Mouse (Mus musculus): ENCODE results near the gene Gli1.

The Gli1 gene

DNA sequence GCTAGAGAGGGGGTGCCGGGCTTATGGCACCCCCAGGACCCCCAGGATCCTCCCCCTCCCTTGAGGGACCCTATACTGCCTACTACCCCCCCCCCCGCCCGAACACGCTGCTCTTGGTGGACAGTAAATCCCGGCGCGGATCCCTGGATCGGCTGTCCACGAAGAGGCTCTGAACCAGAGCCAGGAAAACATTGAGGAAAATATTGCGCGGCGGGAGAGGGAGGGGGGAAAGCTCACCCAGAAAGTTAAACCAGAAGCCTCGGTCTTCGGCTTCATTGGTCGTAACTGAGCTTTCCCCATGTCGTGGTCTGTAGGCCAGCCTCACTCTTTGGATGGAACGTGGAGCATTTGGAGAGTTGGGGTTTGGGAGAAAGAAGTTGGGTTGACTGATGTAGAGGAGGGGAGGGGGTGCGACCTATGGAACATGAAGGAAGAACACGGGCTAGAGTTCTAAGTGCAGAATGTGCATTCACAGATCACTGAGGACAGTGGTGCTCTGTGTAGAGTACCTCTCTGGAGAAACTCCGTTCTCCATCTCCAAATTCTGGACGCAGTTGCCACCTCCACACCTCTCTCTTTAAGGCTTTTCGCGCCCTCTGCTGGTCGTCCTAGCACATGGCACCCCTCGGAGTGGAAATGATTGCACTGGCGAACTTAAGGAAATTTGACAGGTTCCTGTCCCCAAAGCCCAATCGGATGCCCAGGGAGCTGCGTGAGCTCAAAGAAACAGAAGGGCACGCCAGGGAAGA lies at the start of gene Gli1:
Gene Gli1 (minus strand): TSS at position 84 of the 749 bp plus-strand sequence.
- DNase-seq = peak; percentile 90

DNA sequence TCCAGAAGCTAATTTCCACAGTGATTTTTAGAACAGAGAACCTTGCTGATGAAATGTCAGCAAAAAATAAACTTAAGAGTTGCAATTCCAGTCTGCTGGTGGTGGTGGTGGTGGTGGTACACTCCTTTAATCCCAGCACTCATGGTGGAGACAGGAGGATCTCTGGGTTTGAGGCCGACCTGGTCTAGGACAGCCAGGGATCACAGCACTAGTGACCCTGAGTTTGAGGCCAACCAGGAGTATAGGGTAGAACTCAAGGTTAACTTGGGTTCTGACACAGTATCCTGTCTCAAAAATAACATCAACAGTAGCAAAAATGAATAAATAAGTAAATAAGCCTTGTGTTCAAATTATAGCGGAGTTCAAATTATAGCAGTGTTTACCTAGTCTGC lies 40.0 kb upstream of the Gli1 start:
- DNase-seq = no peak

GRCm38 (mm10) chr10:127380767-127381742 lies 39.3 kb upstream of the Gli1 start:
- peak; percentile 86 for DNase-seq

GRCm38 (mm10) chr10:127380251-127380691 lies 38.5 kb upstream of the Gli1 start, which contains the start of gene R3hdm2:
Gene R3hdm2 (plus strand): TSS chr10:127380327.
- DNase-seq = peak; percentile 96

GRCm38 (mm10) chr10:127379654-127380053 lies 37.9 kb upstream of the Gli1 start:
- DNase-seq = no peak

- no peak for DNase-seq
Measured at GRCm38 (mm10) chr10:127377700-127378099, 35.9 kb upstream of the Gli1 start.

DNA sequence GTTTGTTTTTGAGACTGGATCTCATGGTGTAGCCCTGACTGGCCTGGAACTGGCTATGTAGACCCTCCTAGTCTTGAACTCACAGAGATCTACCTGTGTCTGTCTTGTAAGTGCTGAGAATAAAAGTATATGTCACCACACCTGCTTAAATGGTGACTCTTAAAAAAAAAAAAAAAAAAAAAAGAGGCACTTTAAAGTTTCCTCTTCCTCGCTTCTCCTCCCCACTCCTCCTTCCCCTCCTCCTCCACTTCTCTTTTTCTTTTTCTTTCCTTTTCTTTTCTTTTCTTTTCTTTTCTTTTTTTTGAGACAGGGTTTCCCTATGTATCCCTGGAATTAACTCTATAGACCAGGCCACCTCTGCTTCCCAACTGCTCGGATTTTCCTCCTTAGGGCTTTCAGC lies 29.2 kb upstream of the Gli1 start:
- DNase-seq = no peak

GRCm38 (mm10) chr10:127369834-127370820 lies 28.4 kb upstream of the Gli1 start, which contains the start of gene Inhbc:
Gene Inhbc (minus strand): TSS chr10:127370431.
- DNase-seq = no peak

- DNase-seq = no peak
Measured at GRCm38 (mm10) chr10:127368273-127368672, 26.5 kb upstream of the Gli1 start.

DNA sequence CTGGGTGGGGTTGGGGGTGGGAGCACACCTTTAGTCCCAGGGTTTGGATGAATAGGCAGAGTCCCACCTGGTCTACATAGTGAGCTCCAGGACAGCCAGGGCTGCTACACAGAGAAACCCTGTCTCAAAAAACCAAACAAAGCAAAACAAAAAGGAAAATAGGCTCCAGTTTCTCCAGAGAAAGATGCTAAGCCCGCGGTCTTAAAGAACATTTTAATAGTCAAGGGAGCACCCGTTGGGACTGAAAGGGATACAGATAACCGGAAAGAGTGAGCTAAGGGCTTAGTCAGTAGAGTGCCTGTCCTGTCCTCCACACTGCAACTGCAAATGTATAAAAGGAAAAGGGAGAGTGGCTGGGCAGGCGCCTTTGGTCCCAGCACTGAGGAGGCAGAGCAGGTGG lies 25.3 kb upstream of the Gli1 start:
- DNase-seq = no peak

DNA sequence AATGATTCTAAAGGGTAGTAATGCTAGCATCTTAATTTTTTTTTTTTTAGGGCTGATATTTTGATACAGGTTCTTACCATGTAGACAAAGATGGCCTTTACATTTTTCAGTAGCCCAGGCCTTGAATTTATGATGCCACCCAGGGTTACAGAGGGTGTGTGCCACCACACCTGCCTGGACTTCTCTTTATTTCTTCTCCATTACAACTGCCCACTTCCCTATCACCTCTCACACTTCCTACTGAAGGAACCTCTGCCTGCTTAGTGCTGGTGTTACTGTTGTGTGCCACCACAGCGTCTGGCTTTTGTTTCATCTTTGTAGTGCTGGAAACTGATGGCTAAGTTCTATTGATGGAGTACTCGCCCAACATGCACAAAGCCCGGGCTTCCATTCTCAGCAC lies 18.9 kb upstream of the Gli1 start:
- DNase-seq = no peak

DNA sequence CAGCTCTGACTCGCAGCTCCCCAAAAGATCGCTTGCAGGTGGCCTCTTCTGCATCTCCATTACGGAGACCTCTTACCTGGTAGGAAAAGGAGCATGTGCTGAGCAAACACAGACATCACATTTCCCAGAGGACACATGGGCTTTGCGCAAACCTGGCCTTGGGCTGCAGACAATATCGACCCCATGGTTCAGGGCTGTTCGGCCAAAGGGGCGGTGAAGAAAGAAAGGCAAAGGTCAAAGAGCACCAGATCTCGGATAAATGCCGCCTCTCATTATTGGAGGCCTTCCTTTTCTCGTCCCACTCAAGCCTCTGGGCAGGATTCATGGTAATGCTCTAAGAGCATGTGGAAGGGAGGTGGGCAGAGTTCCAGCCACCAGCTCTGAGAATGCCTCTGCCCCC lies 13.6 kb upstream of the Gli1 start:
- no peak for DNase-seq

- DNase-seq = peak; percentile 50
Measured at GRCm38 (mm10) chr10:127353909-127354895, 12.4 kb upstream of the Gli1 start, which contains the start of gene Inhbe. Gene Inhbe (minus strand): TSS chr10:127354411.

DNA sequence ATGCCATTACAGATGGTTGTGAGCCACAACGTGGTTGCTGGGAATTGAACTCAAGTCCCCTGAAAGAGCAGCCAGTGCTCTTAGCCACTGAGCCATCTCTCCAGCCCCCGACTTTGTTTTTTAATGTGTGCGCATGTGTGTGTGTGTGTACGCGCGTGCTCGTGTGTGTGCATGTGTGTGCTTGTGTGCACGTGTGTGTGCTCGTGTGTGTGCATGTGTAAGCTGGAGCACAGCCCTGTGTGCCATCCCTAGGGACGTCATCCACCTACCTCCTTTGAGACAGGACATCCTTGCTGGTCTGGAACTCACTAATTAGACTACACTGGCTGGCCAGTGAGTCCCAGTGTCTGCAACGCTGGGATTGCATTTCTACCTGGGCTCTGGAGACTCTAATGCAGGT lies 11.0 kb upstream of the Gli1 start:
- DNase-seq = no peak

DNA sequence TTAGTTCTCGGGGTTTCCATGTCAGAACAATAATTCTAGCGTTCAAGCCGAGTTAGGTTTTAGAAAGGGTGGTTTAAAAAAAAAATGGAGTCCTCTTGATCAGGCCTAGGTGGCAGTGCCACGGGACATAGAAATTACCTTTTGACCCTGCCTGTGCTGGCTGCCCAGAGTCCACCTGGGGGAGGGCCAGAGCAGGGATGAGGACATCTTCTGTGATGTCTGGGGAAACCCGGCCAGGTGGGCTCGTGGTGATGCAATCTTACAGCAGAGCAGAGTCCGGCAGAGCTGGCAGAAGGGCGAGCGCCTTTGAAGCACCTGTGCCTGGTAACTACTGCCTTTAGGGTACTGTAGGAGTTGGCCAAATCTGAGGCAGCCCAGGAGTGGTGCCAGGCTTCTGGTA lies 10.4 kb upstream of the Gli1 start:
- peak; percentile 22 for DNase-seq

DNA sequence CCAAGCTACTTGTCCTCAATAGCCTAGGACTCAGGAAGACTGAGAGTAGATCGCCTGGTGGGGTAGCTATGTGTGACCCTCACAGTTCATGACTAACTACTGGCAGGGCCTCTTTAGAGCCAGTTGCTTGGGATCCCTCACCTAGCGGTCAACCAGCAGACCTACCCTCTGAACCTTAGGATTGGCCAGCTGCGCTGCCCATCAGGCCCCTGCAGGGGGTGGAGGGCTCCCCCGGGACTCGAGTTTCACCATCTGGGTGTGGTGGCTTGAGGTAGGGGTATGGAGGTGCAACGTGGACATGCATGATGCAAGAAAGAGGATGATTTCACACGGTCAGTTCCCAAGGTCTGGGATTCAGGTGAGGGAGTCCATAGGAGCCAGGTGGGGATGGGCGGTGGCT lies 9.9 kb upstream of the Gli1 start:
- DNase-seq = peak; percentile 19

- no peak for DNase-seq
Measured at GRCm38 (mm10) chr10:127351285-127351595, 9.5 kb upstream of the Gli1 start.

DNA sequence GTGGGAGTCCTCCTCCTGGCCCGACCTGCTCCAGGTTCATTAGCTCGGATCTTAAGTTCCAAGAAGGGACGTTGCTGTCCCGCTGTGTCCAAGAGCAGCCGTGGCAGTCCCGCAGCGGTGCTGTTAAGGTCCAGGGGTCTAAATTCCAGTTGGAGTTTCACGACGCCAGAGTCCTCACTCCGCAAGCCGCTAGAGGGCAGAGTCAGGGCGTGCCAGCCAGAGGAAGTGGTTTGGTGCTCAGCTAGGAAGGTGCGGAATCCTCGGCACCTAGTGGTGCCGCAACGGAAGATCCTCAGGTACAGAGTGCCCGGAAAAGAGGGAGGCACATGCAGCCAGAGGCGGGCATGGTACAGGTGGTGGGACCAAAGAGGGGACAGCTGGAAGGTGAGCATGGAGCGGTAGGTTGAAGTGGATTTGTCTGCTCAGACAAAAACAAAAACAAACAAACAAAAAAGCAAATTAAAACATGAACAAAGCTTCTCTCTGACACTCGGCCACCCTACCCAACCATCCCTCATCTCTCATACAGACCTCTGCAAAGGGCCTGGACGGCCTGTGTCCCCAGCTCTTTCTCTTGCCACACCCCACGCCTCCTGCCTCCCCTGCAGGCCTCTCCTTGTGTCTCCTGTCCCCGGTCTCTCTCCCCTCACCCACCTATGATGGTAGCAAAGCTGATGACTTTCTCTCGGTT lies 9.0 kb upstream of the Gli1 start:
- peak; percentile 87 for DNase-seq

DNA sequence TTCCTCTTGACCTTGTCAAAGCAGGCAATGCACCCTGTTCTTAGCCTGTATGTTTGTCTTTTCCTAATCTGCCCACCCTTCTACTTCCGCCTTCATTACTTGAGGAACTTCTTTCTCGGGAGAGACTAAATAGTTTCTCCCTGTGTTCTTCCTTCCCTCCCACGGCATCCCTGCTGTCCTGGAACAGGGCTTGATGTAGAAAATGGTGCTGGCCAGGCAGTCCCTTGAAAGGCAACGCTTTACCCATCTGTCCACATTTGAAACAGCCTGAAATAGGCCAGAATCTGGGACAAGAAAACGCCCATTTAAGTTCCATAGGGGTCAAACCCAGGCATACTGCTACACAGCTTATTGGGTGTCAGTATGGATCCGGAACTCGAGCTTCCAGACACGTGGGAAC lies 8.0 kb upstream of the Gli1 start:
- DNase-seq = no peak

GRCm38 (mm10) chr10:127348957-127349356 lies 7.2 kb upstream of the Gli1 start:
- peak; percentile 35 for DNase-seq

- no peak for DNase-seq
Measured at GRCm38 (mm10) chr10:127346173-127346572, 4.4 kb upstream of the Gli1 start.

Data from kidney, postnatal 10 days (tissue).